In genomic region chr16:21353111-21353510, GRCm38 (mm10) we compare ENCODE assay signal across 25 mouse cellular contexts.
DNase-seq lines count a peak whose midpoint lies in the region; ATAC-seq and TF ChIP-seq lines count a peak whose summit lies in the region.
"Had no signal": no experiment of that assay in that cellular context is flagged by ENCODE, and none has a peak within 500 bp of the region (broad histone marks: within the 10 kb centered on the region; RNA-seq: fewer than 3 reads in every experiment).

No protein-coding gene starts in this region.

- H3K27me3 ChIP-seq in kidney, embryonic 16.5 days (ENCODE audit: insufficient read depth, low read length), result no peaks in the 10 kb centered on the region
- no peaks in the 10 kb centered on the region for H3K27me3 ChIP-seq in embryonic facial prominence, embryonic 13.5 days
- H3K27me3 ChIP-seq in limb, embryonic 14.5 days (ENCODE audit: control insufficient read depth, insufficient read depth, low read length), result no peaks in the 10 kb centered on the region
- H3K27me3 ChIP-seq in thymus, adult 2 months (ENCODE audit: control insufficient read depth, insufficient read depth, low read length), result no peaks in the 10 kb centered on the region
- H3K27me3 ChIP-seq: hindbrain, embryonic 12.5 days had no signal

- H3K9ac ChIP-seq in kidney, embryonic 16.5 days (replicated peaks; ENCODE audit: low read length), result no peak overlapping the region
- no peak overlapping the region for H3K9ac ChIP-seq in embryonic facial prominence, embryonic 13.5 days
- H3K9ac ChIP-seq in limb, embryonic 14.5 days (ENCODE audit: low read depth, low read length, severe bottlenecking), result 0 out of 2 replicates have a peak overlapping the region, but pooled peaks have one; percentile 16
- H3K9ac ChIP-seq: hindbrain, embryonic 12.5 days; liver, embryonic 14.5 days; lung, embryonic 14.5 days; midbrain, embryonic 13.5 days had no signal

- TF ChIP-seq POLR2A in limb, embryonic 14.5 days (IDR thresholded peaks at IDR 0.05; ENCODE audit: borderline replicate concordance, extremely low read depth, insufficient read depth, insufficient read length), result no peak
- TF ChIP-seq POLR2A in thymus, adult 2 months (IDR thresholded peaks at IDR 0.05; ENCODE audit: control insufficient read depth, extremely low read depth, insufficient read depth, low read length, poor library complexity), result no peak

- H3K4me2 ChIP-seq in kidney, embryonic 16.5 days (replicated peaks; ENCODE audit: low read depth, low read length), result 0 out of 2 replicates have a peak overlapping the region, but pooled peaks have one; percentile 8
- H3K4me2 ChIP-seq in embryonic facial prominence, embryonic 13.5 days, result peak overlapping the region; percentile 27
- 0 out of 2 replicates have a peak overlapping the region, but pooled peaks have one; percentile 7 for H3K4me2 ChIP-seq in limb, embryonic 14.5 days (replicated peaks; ENCODE audit: low read depth, low read length, severe bottlenecking)
- H3K4me2 ChIP-seq: hindbrain, embryonic 12.5 days; lung, embryonic 14.5 days; midbrain, embryonic 13.5 days had no signal

- DNase-seq in kidney, adult 18-20 months, result no peak
- peak; percentile 83 for DNase-seq in Muller cell, postnatal 12 days (ENCODE audit: inconsistent ontology term)
- DNase-seq in limb, embryonic 14.5 days (ENCODE audit: low spot score), result no peak
- no peak for DNase-seq in layer of hippocampus, postnatal 25 days (ENCODE audit: extremely low spot score in 1 of 2, low spot score in 1 of 2)
- no peak for DNase-seq in thymus, adult 2 months
- no peak for DNase-seq in layer of hippocampus, adult 18-20 months (ENCODE audit: low spot score in 2 of 2)
- DNase-seq: adrenal gland, postnatal 25 days; cerebellum, adult 11 months; cerebellum, adult 9-11 months; gastrocnemius, postnatal 25 days; heart, adult 18-20 months; kidney, adult 11 months; kidney, postnatal 36 days; left cerebral cortex, postnatal 4 days; lung, embryonic 14.5 days; lung, postnatal 36 days; spleen, adult 18-20 months; thymus, postnatal 25 days had no signal

- H3K4me1 ChIP-seq in kidney, embryonic 16.5 days (ENCODE audit: insufficient read depth, low read length), result peaks cover 9% of the 10 kb centered on the region; the same call in 1 of the 2 replicates
- peaks cover 32% of the 10 kb centered on the region for H3K4me1 ChIP-seq in embryonic facial prominence, embryonic 13.5 days
- H3K4me1 ChIP-seq in limb, embryonic 14.5 days (ENCODE audit: control insufficient read depth, insufficient read depth, low read length), result peaks cover 10% of the 10 kb centered on the region
- H3K4me1 ChIP-seq in thymus, adult 2 months (replicated peaks; ENCODE audit: control insufficient read depth, insufficient read depth, low read length), result no peaks in the 10 kb centered on the region

- no peak for TF ChIP-seq CTCF in thymus, adult 2 months (IDR thresholded peaks at IDR 0.05; ENCODE audit: borderline replicate concordance, control insufficient read depth, extremely low read depth, insufficient read depth, low read length, poor library complexity)

- H3K36me3 ChIP-seq in kidney, embryonic 16.5 days (ENCODE audit: insufficient read depth, low read length), result no peaks in the 10 kb centered on the region
- H3K36me3 ChIP-seq in embryonic facial prominence, embryonic 13.5 days, result no peaks in the 10 kb centered on the region
- H3K36me3 ChIP-seq in limb, embryonic 14.5 days (ENCODE audit: control insufficient read depth, insufficient read depth, low read length), result no peaks in the 10 kb centered on the region
- H3K36me3 ChIP-seq in thymus, adult 2 months (ENCODE audit: control insufficient read depth, insufficient read depth, low read length), result no peaks in the 10 kb centered on the region
- H3K36me3 ChIP-seq: G1E; hindbrain, embryonic 12.5 days; midbrain, embryonic 13.5 days had no signal

- H3K9me3 ChIP-seq in kidney, embryonic 16.5 days (ENCODE audit: low read length), result no peaks in the 10 kb centered on the region
- H3K9me3 ChIP-seq in embryonic facial prominence, embryonic 13.5 days, result no peaks in the 10 kb centered on the region
- H3K9me3 ChIP-seq in limb, embryonic 14.5 days (ENCODE audit: control insufficient read depth, low read length), result no peaks in the 10 kb centered on the region
- H3K9me3 ChIP-seq: G1E; hindbrain, embryonic 12.5 days; midbrain, embryonic 13.5 days had no signal

- no peak for ATAC-seq in kidney, embryonic 16.5 days (ENCODE audit: low FRiP score, low TSS enrichment)
- ATAC-seq in embryonic facial prominence, embryonic 13.5 days (ENCODE audit: insufficient number of reproducible peaks, insufficient read depth, low FRiP score, low TSS enrichment, low read depth), result no peak
- ATAC-seq in limb, embryonic 14.5 days (ENCODE audit: low FRiP score, low read depth), result no peak
- ATAC-seq: midbrain, embryonic 13.5 days had no signal

- 53% methylated on average over 5 of the region's 5 CpGs for WGBS in kidney, embryonic 16.5 days
- WGBS in embryonic facial prominence, embryonic 13.5 days, result 30% methylated on average over 5 of the region's 5 CpGs
- 35% methylated on average over 5 of the region's 5 CpGs for WGBS in limb, embryonic 14.5 days
- WGBS in thymus, adult 2 months, result 70% methylated on average over 5 of the region's 5 CpGs

- no peak overlapping the region for H3K27ac ChIP-seq in kidney, embryonic 16.5 days (ENCODE audit: low read length)
- H3K27ac ChIP-seq in embryonic facial prominence, embryonic 13.5 days, result peak overlapping the region; percentile 66
- 0 out of 2 replicates have a peak overlapping the region, but pooled peaks have one; percentile 26 for H3K27ac ChIP-seq in limb, embryonic 14.5 days (replicated peaks; ENCODE audit: low read depth, low read length)
- no peak overlapping the region for H3K27ac ChIP-seq in thymus, adult 2 months (ENCODE audit: control insufficient read depth, insufficient read depth, low read length)
- H3K27ac ChIP-seq: hindbrain, embryonic 12.5 days; liver, embryonic 14.5 days; midbrain, embryonic 13.5 days had no signal

- H3K4me3 ChIP-seq in kidney, embryonic 16.5 days (ENCODE audit: low read length), result no peak overlapping the region
- H3K4me3 ChIP-seq in embryonic facial prominence, embryonic 13.5 days, result no peak overlapping the region
- no peak overlapping the region for H3K4me3 ChIP-seq in limb, embryonic 14.5 days (replicated peaks; ENCODE audit: low read length)
- H3K4me3 ChIP-seq in thymus, adult 2 months (ENCODE audit: control insufficient read depth, insufficient read depth, low read length), result no peak overlapping the region
- H3K4me3 ChIP-seq: hindbrain, embryonic 12.5 days; megakaryocyte, embryonic 14.5 days; midbrain, embryonic 13.5 days had no signal

Comparison
In these comparisons a context has a peak if more than half of its experiments do, and no peak if none do; other contexts are left out.
1. H3K27ac ChIP-seq: peak in embryonic facial prominence, embryonic 13.5 days (single experiment) and limb, embryonic 14.5 days (single experiment); none in kidney, embryonic 16.5 days (single experiment) and thymus, adult 2 months (single experiment).
2. Peak in every context shown above with its lines, with median percentiles within 50 percentile points of each other: H3K4me2 ChIP-seq.